Mouse (Mus musculus) heart, adult 9 months (tissue): Measurements from ENCODE around the gene Coq2.

ENCODE experiments used
- DNase-seq, 2 experiments: peaks; one replicate each; pipeline ENCODE4 v3.0.0; 2022; ENCODE audit warnings: low spot score in 2 of 2

The Coq2 gene

DNA sequence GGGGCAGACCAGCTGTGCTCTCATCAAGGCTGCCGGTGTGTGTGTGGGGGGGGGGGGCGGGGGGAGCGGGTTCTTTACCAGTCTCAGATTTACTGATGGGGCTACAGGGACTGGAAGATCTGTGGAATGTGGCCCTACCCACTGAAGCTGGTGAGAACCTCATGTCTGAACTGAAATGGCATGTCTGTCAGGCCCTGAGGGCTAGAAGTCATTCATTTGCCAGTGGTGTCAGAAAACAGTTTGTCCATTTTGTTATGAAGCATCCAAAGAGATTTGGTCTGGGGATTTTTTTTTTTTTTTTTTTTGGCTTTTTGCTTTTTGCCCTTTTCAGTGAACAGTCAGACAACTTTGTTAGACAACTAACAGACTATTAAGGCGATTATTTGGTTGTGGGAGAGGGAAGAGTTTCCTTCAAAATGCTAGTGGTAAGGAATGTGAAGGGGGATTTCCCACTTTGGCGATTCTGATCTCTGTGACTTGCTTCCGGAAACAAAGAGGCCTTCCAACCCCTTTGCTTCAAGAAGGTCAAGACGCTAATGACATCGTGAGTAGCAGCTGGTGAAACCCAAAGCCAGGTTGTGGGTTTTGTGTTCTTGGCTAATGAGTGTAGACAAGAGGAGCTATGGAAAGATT, 52.9 kb downstream of the Coq2 start:
- no peak for DNase-seq

DNA sequence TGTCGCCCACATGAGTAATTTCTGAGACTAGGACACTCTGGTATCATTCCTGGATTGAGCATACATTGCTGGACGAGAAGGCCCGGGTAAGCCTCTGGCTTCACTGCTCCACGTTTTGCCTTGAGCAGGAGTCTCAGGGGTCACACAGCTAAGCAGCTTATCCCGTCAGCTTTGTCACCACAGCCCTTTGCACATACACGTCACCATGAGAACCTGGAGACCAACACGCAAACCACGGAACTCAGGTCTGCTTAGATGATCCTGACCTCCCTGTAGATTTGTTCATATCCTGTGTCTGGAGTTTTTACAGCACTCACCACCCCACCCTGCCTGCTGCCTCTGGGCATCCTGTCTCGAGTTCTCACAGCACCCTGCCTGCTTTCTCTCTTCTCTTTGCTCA, 54.0 kb downstream of the Coq2 start:
- DNase-seq = no peak

DNA sequence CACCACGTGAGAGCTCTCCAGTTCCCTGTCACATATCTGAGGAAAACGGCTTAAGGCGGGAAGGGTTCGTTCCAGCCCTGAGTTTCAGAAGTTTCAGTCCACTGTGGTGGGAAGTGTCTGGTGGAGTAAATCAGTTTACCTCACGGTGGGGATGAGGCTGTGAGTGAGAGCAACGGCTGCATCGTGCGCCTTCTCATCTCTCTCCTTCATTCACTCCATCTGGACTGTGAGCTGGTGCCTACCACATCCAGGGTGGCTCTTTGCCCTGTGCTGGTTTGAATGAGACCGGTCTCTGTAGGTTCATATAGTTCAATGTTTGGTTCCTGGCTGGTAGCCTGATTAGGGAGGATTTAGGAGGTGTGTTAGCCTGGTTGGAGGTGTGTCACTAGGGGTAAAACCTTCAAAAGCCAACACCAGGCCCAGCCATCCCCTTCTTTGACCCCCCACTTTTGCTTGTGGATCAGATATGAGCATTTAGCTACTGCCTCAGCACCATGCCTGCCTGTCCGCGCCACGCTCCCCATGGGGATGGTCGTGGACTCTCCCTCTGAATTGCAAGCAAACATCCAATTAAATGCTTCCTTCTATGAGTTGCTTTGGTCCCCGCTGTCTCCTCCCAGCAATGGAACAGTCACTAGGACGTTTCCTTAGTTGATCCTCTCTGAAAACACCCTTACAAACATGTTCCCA, 55.2 kb downstream of the Coq2 start:
- DNase-seq = no peak

DNA sequence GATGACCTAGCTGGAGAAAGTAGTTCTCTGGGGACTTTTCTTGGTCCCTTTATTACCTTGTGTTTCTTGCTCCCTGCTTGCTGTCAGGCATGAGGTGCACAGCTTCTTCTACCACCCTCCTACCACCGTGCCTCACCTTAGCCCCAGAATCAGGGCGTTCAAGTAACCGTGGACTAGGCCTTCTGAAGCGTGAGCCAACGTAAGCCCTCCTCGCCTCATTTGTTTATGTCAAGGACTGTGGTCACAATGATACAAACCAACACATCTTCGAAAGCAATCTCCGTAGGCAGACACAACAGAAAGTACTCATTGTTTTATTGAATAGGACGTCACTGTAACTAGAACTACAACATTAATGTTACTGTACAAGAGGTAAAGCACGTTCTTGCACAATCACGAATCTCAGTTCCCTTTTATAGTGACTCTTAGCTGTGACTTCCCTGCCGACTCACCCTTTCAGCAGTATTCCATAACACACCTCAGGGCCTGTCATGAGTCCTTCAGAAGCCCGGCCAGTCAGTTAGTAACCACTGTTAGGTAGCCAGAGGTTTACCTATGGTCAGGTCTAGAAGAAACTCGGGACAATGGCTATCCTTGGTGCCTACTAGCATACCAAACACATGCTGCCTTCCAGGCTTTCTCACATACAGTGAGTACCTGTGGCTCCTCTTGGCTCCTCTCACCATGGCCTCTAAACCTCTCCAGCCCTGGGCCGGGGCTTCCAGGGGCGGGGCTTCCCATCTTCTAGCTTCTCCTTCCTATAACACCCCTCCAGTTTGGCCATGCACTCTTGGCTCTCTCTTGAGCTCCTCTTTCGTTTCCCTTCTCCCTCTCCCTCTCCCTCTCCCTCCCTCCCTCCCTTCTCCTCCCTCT, 60.8 kb downstream of the Coq2 start:
- DNase-seq = no peak

DNA sequence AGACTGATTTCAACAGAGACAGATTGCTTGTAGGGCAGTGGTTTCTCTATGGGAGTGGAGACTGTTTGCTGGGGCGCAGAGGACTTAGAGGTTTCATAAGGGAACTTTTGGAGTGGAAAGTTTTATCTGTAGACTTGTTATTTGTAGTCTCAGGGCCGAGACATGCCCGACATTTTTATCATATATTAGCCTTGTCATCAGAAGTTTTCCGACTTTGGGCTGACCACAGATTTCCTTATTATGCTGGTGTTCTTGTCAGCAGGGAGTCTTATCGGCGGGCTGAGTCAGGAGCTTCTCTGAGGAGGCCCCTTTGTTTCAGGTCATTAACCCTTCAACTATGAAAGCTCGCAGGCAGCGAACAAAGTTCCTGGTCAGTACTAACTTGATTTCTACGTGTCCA, 67.1 kb downstream of the Coq2 start:
- DNase-seq = no peak

DNA sequence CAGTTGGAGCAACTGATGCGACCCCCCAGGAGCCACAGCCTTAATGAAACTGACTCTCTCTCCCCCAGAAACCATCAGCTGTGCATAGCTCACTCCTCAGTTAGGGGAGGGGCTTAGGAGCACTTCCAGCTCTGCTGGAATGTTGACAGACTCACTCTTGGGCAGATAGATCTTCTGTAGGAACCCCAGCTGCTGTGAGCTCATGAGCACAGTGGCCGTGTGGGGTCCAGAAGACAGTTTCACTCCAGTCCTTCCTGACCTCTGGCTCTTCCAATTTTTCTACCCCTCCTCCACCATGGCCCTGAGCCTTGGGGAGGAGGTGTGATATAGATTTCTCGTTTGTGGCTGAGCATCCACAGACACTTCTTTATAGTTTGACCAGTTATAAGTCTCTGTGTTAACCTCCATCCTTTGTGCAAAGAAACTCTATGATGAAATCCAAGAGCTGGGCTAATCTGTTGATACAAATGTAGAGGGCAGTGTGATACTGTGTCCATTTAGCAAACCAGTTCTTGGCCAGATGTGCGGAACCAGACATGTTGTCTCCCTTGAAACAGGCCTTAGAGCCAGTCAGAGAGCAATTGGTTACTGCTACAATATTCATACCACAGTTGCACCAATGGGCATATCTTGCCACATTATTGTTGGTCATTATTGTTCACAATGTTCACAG, 67.7 kb downstream of the Coq2 start:
- DNase-seq = no peak

DNA sequence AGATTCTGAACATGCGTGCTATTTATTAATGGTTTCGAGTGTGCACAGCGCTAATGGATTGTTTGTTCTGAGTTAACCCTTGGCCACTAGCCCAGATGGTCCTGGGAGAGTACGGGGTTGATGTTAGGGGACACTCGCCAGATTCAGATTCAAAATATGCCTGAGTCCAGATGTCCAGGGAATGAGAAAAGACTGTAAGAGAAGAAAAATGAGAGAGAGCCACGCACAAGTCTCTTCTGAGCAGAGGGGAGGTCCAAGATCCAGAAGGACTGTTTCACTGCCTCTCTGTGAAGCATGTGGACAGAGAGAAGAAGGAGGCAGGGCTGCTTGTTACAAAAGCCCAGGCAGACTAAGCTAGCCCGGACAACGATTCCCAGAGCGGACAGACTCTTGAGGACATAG, 69.1 kb downstream of the Coq2 start:
- peak; percentile 83 to 87 for DNase-seq
